Mouse (Mus musculus): ENCODE results near the gene Cenpv. TPM values are rescaled to one million over a fixed set of nuclear protein-coding genes. Genes with fewer than 3 reads are reported as not detected.
A peak's percentile ranks its signal among the peaks of the same experiment; 100 is the strongest.

The Cenpv gene
- total RNA-seq, 1 experiment from 2014 or later = 1.7 TPM

GRCm38 (mm10) chr11:62554934-62555517 lies 16.0 kb upstream of the Cenpv start:
- ATAC-seq (ENCODE audit: extremely low read depth, insufficient number of reproducible peaks, low FRiP score, poor library complexity, severe bottlenecking) = no peak

- ATAC-seq (ENCODE audit: extremely low read depth, insufficient number of reproducible peaks, low FRiP score, poor library complexity, severe bottlenecking) = no peak
These were observed 15.2 kb upstream of the Cenpv start for GRCm38 (mm10) chr11:62554163-62554855.

- no peak for ATAC-seq (ENCODE audit: extremely low read depth, insufficient number of reproducible peaks, low FRiP score, poor library complexity, severe bottlenecking)
These were observed 14.6 kb upstream of the Cenpv start for GRCm38 (mm10) chr11:62553633-62554032.

- ATAC-seq (ENCODE audit: extremely low read depth, insufficient number of reproducible peaks, low FRiP score, poor library complexity, severe bottlenecking) = no peak
These were observed 14.1 kb upstream of the Cenpv start for GRCm38 (mm10) chr11:62553186-62553585.

GRCm38 (mm10) chr11:62551226-62552119 lies 12.4 kb upstream of the Cenpv start:
- peak; percentile 65 for ATAC-seq (ENCODE audit: extremely low read depth, insufficient number of reproducible peaks, low FRiP score, poor library complexity, severe bottlenecking)

- peak; percentile 89 for ATAC-seq (ENCODE audit: extremely low read depth, insufficient number of reproducible peaks, low FRiP score, poor library complexity, severe bottlenecking)
These were observed 11.7 kb upstream of the Cenpv start, which contains the start of gene Ubb for GRCm38 (mm10) chr11:62550727-62551225. Ubb (plus strand) TSS chr11:62551171.

GRCm38 (mm10) chr11:62550227-62550685 lies 11.2 kb upstream of the Cenpv start:
- peak; percentile 26; the same call in 1 of the 2 replicates for ATAC-seq (ENCODE audit: extremely low read depth, insufficient number of reproducible peaks, low FRiP score, poor library complexity, severe bottlenecking)

GRCm38 (mm10) chr11:62549782-62550181 lies 10.7 kb upstream of the Cenpv start:
- no peak for ATAC-seq (ENCODE audit: extremely low read depth, insufficient number of reproducible peaks, low FRiP score, poor library complexity, severe bottlenecking)

GRCm38 (mm10) chr11:62543991-62544390 lies 4.9 kb upstream of the Cenpv start:
- no peak for ATAC-seq (ENCODE audit: extremely low read depth, insufficient number of reproducible peaks, low FRiP score, poor library complexity, severe bottlenecking)

GRCm38 (mm10) chr11:62541581-62541980 lies 2.5 kb upstream of the Cenpv start:
- ATAC-seq (ENCODE audit: extremely low read depth, insufficient number of reproducible peaks, low FRiP score, poor library complexity, severe bottlenecking) = no peak

GRCm38 (mm10) chr11:62540969-62541368 lies 1.9 kb upstream of the Cenpv start:
- no peak for ATAC-seq (ENCODE audit: extremely low read depth, insufficient number of reproducible peaks, low FRiP score, poor library complexity, severe bottlenecking)

GRCm38 (mm10) chr11:62540167-62540566 lies 1.1 kb upstream of the Cenpv start:
- ATAC-seq (ENCODE audit: extremely low read depth, insufficient number of reproducible peaks, low FRiP score, poor library complexity, severe bottlenecking) = no peak

- ATAC-seq (ENCODE audit: extremely low read depth, insufficient number of reproducible peaks, low FRiP score, poor library complexity, severe bottlenecking) = peak; percentile 20; the same call in 1 of the 2 replicates
These were observed 556 bp downstream of the Cenpv start for GRCm38 (mm10) chr11:62538321-62539088.

GRCm38 (mm10) chr11:62537590-62537989 lies 1.5 kb downstream of the Cenpv start:
- ATAC-seq (ENCODE audit: extremely low read depth, insufficient number of reproducible peaks, low FRiP score, poor library complexity, severe bottlenecking) = no peak

- ATAC-seq (ENCODE audit: extremely low read depth, insufficient number of reproducible peaks, low FRiP score, poor library complexity, severe bottlenecking) = no peak
These were observed 2.0 kb downstream of the Cenpv start for GRCm38 (mm10) chr11:62537089-62537488.

GRCm38 (mm10) chr11:62522283-62522682 lies 16.8 kb downstream of the Cenpv start:
- ATAC-seq (ENCODE audit: extremely low read depth, insufficient number of reproducible peaks, low FRiP score, poor library complexity, severe bottlenecking) = no peak

- no peak for ATAC-seq (ENCODE audit: extremely low read depth, insufficient number of reproducible peaks, low FRiP score, poor library complexity, severe bottlenecking)
These were observed 20.1 kb downstream of the Cenpv start for GRCm38 (mm10) chr11:62518991-62519390.

GRCm38 (mm10) chr11:62513311-62513710 lies 25.8 kb downstream of the Cenpv start:
- no peak for ATAC-seq (ENCODE audit: extremely low read depth, insufficient number of reproducible peaks, low FRiP score, poor library complexity, severe bottlenecking)
